Mouse (Mus musculus) brain, embryonic 18.5 days (tissue): ENCODE data around the gene Khnyn.

Experiments
- DNase-seq: peaks from one replicate; pipeline ENCODE4 v3.0.0-alpha.2; 2012; ENCODE audit warnings: low read depth, low spot score

Khnyn gene

GRCm38 (mm10) chr14:55918240-55919082, 33.7 kb downstream of the Khnyn start:
- peak; percentile 73 for DNase-seq

GRCm38 (mm10) chr14:55922475-55923232, 37.9 kb downstream of the Khnyn start:
- DNase-seq: no peak

- DNase-seq: no peak
Observed at GRCm38 (mm10) chr14:55926847-55927246, 42.1 kb downstream of the Khnyn start.

GRCm38 (mm10) chr14:55929263-55929997, 44.7 kb downstream of the Khnyn start:
- DNase-seq: no peak

- DNase-seq: no peak
Observed at GRCm38 (mm10) chr14:55933586-55933985, 48.8 kb downstream of the Khnyn start.

GRCm38 (mm10) chr14:55940070-55940800, 55.5 kb downstream of the Khnyn start:
- DNase-seq: no peak

GRCm38 (mm10) chr14:55943601-55944000, 58.9 kb downstream of the Khnyn start:
- no peak for DNase-seq

GRCm38 (mm10) chr14:55944575-55944974, 59.8 kb downstream of the Khnyn start, which contains the start of gene Cma1:
Cma1 (minus strand) TSS chr14:55944675.
- no peak for DNase-seq

- DNase-seq: no peak
Observed at GRCm38 (mm10) chr14:55946269-55946969, 61.7 kb downstream of the Khnyn start.
